ENCODE assay signal across 10 mouse cellular contexts in the genomic region with DNA sequence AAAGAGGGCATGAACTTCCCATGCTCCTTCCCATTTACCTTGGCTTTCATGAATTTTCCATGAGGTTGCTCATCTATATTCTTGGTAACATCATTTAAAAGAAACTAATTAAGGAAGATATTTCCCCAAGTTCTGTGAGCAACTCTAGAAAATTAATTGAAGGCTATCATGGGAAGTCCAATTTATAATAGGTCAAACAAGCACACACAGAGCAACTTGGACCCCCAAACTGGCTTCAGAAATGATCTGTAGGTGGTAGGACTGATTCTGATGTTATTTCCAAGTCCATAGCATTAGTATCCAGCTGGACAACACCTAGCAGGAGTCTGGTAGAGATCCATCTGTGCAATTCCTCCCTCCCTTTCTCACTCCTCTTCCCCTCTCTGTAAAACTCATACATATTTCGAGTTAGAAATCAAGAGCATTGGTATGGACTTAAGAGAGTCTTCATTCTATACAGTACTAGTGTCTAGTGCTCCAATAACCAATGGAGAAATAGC.
"Had no signal": no experiment of that assay in that cellular context is flagged by ENCODE, and none has a peak within 500 bp of the region (broad histone marks: within the 10 kb centered on the region; RNA-seq: fewer than 3 reads in every experiment).

No protein-coding gene starts in this region.

- DNase-seq: kidney, adult 9 months; kidney, postnatal 10 days; layer of hippocampus, postnatal 36 days; lung, embryonic 14.5 days; lung, postnatal 10 days; lung, postnatal 4 days; midbrain, embryonic 14.5 days; right cerebral cortex, adult 18-20 months; thymus, postnatal 4 days had no signal

- ATAC-seq: liver, embryonic 12.5 days had no signal
